Mouse (Mus musculus): ENCODE measurements at regions not wholly inside any gene's neighbourhood (a gene's known extent, or its start where the extent isn't known, plus 50 kb on each side); places are given as distances from the start of the nearest gene placed in this dataset.

DNA sequence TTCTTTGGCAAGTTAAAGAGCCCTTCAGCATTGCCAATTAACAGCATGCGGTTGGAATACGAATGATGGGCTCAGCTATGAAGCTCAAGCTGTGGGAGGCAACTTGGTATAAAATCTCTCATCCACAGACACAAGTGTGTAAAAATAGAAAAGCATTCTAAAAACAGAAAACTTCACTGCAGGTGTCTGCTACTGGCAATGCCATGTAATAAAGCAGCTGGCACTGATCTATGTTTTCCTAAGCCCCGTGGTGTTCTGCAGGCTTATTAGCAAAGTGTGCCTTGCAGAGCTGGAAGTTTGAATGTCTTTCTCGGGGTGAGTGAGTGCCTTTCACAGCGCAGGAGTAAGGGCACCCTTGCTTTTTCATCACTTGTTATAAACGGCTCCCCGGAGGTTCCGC lies 196.9 kb upstream of the Ctso start:
- TF ChIP-seq CTCF (conservative IDR thresholded peaks at IDR 0.05; ENCODE audit: low read length) (no peak), NANOG (IDR thresholded peaks at IDR 0.05; ENCODE audit: borderline replicate concordance, low read length) (no peak)

Data from E14TG2a.4 (cell line).